Mouse (Mus musculus): ENCODE data around the gene Arrdc5.

- TF ChIP-seq POLR2A (IDR thresholded peaks at IDR 0.05; ENCODE audit: low read depth, low read length), result no peak
- TF ChIP-seq CTCF (IDR thresholded peaks at IDR 0.05; ENCODE audit: borderline replicate concordance, insufficient read depth, low read length), result no peak
These were observed 35.1 kb downstream of the Arrdc5 start for GRCm38 (mm10) chr17:56265011-56265410.

Data from embryonic fibroblast, embryonic 13.5 days (primary cell).